Mouse (Mus musculus): ENCODE measurements around the gene Mpzl3. TPM values are rescaled to one million over a fixed set of nuclear protein-coding genes. Genes with fewer than 3 reads are reported as not detected.
"Not testable (repeated sequence)": the region's sequence is repeated elsewhere in the genome, so short reads cannot be mapped to it uniquely, and the experiment has no call there.

The Mpzl3 gene
- polyA plus RNA-seq, 1 experiment from 2014 or later: 1.1 TPM

- Histone ChIP-seq H3K4me3 (replicated peaks; ENCODE audit: low read length) (no peak overlapping the region), H3K27ac (no peak overlapping the region), H3K9ac (no peak overlapping the region), H3K4me2 (replicated peaks) (no peak overlapping the region), H3K4me1 (replicated peaks; ENCODE audit: control insufficient read depth, insufficient read depth, low read length) (no peaks in the 10 kb centered on the region), H3K9me3 (ENCODE audit: control insufficient read depth, low read length) (no peaks in the 10 kb centered on the region), H3K36me3 (replicated peaks; ENCODE audit: control insufficient read depth, insufficient read depth) (no peaks in the 10 kb centered on the region), H3K27me3 (ENCODE audit: control insufficient read depth, insufficient read depth, low read length) (peaks cover 2% of the 10 kb centered on the region; the same call in 1 of the 2 replicates)
- ATAC-seq (ENCODE audit: low FRiP score) (no peak), DNase-seq (ENCODE audit: low spot score) (peak; percentile 86)
- WGBS: 17% methylated on average over 3 of the region's 3 CpGs
Measured at GRCm38 (mm10) chr9:45022800-45023199, 32.2 kb upstream of the Mpzl3 start.

DNA sequence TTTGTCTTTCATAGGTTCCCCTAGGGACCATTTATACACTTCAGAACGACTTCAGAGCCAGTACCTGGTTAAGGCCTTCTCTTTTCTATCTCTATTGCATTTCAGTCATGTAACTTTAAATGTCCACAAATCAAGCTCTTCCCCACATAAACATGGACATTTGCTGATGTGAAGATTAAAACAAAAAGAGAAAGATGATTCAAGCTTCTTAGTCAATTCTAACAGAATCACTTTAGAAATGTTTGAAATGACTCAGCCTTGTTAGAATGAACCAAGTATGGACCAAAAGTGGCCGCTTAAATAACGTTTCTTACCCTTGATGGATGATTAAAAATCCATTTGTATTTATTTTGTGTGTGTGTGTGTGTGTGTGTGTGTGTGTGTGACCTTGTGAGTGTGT is 31.3 kb upstream of the Mpzl3 start:
- peaks cover 4% of the 10 kb centered on the region; the same call in 1 of the 2 replicates for H3K27me3 ChIP-seq (ENCODE audit: control insufficient read depth, insufficient read depth, low read length)
- ATAC-seq (ENCODE audit: low FRiP score): no peak
- H3K4me3 ChIP-seq (replicated peaks; ENCODE audit: low read length): no peak overlapping the region
- no peaks in the 10 kb centered on the region for H3K4me1 ChIP-seq (replicated peaks; ENCODE audit: control insufficient read depth, insufficient read depth, low read length)
- H3K9me3 ChIP-seq (ENCODE audit: control insufficient read depth, low read length): no peaks in the 10 kb centered on the region
- WGBS: 67% methylated on average over 3 of the region's 3 CpGs
- H3K9ac ChIP-seq: no peak overlapping the region
- no peaks in the 10 kb centered on the region for H3K36me3 ChIP-seq (replicated peaks; ENCODE audit: control insufficient read depth, insufficient read depth)
- no peak for DNase-seq (ENCODE audit: low spot score)
- H3K27ac ChIP-seq: no peak overlapping the region
- H3K4me2 ChIP-seq (replicated peaks): no peak overlapping the region

DNA sequence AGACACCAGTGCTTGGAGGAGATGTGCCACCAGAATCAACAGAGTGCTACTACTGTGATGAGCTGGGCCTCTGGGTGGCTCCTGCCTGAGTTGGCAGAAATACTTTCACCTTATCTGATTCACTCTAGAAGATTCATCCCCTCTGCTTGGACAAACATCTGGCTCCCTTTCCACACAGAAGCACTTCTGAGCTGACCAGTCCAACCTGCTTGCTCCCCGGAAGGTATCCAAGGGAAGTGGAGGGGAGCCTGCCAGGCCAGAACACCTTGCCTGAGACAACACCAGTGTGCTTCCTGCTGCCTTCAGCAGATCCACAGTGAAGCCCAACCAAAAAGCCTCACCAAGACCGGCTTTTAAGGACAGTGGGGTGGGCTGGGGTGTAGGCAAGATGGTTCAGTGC is 30.8 kb upstream of the Mpzl3 start:
- H3K4me3 ChIP-seq (replicated peaks; ENCODE audit: low read length): no peak overlapping the region
- no peak for ATAC-seq (ENCODE audit: low FRiP score)
- peaks cover 4% of the 10 kb centered on the region; the same call in 1 of the 2 replicates for H3K27me3 ChIP-seq (ENCODE audit: control insufficient read depth, insufficient read depth, low read length)
- no peak overlapping the region for H3K9ac ChIP-seq
- no peaks in the 10 kb centered on the region for H3K9me3 ChIP-seq (ENCODE audit: control insufficient read depth, low read length)
- 79% methylated on average over 2 of the region's 2 CpGs for WGBS
- no peak for DNase-seq (ENCODE audit: low spot score)
- no peak overlapping the region for H3K27ac ChIP-seq
- H3K4me1 ChIP-seq (replicated peaks; ENCODE audit: control insufficient read depth, insufficient read depth, low read length): no peaks in the 10 kb centered on the region
- no peaks in the 10 kb centered on the region for H3K36me3 ChIP-seq (replicated peaks; ENCODE audit: control insufficient read depth, insufficient read depth)
- H3K4me2 ChIP-seq (replicated peaks): no peak overlapping the region

DNA sequence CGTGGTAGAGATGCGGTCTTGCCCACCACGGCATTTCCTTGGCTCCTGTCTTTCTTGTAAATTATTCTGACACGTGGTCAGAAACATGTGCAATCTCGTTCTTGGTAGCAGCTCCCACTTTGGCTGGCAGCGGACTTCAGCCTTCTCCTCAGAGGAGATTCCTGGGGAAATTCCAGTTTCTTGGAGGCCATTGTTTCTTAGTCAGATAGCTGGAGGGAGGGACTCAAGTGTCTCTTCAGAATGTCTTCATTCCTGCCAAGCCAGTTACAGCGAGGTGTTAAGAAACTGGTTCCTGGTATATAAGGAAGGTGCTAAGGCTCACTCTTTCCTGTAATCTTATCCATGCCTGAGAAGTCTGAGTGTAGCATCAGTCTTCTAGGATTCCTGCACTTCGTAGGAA is 27.6 kb upstream of the Mpzl3 start:
- ATAC-seq (ENCODE audit: low FRiP score): no peak
- WGBS: 81% methylated on average over 8 of the region's 8 CpGs

DNA sequence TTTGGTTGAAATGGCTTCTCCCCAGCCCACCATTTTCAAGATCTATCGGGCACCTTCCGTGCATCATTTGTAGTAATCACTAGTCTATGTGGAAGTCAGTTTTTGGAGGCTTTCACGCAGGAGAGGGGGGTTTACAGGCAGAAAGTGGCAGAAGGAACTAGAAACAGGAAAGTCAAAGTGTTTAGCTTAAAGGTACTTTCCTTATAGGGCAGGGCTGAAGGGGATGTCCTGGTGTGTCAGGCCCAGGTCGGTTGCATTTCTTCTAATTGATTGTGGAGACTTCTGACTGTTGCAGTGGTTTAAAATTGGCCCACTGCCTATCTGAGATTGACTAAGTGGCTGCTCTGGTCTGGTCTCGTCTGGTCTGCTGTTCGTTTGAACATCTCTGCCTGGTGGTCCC is 24.6 kb upstream of the Mpzl3 start:
- H3K36me3 ChIP-seq (replicated peaks; ENCODE audit: control insufficient read depth, insufficient read depth): no peaks in the 10 kb centered on the region
- WGBS: 73% methylated on average over 6 of the region's 6 CpGs
- no peak for ATAC-seq (ENCODE audit: low FRiP score)
- no peaks in the 10 kb centered on the region for H3K4me1 ChIP-seq (replicated peaks; ENCODE audit: control insufficient read depth, insufficient read depth, low read length)
- H3K9ac ChIP-seq: no peak overlapping the region
- H3K9me3 ChIP-seq (ENCODE audit: control insufficient read depth, low read length): no peaks in the 10 kb centered on the region
- H3K27ac ChIP-seq: no peak overlapping the region
- H3K4me3 ChIP-seq (replicated peaks; ENCODE audit: low read length): no peak overlapping the region
- DNase-seq (ENCODE audit: low spot score): no peak
- no peak overlapping the region for H3K4me2 ChIP-seq (replicated peaks)
- H3K27me3 ChIP-seq (ENCODE audit: control insufficient read depth, insufficient read depth, low read length): peaks cover 4% of the 10 kb centered on the region; the same call in 1 of the 2 replicates

More for the DNA sequence above, 27.6 kb upstream of the Mpzl3 start:
- H3K27ac ChIP-seq: no peak overlapping the region
- no peak overlapping the region for H3K4me3 ChIP-seq (replicated peaks; ENCODE audit: low read length)
- H3K27me3 ChIP-seq (ENCODE audit: control insufficient read depth, insufficient read depth, low read length): peaks cover 4% of the 10 kb centered on the region; the same call in 1 of the 2 replicates
- no peaks in the 10 kb centered on the region for H3K4me1 ChIP-seq (replicated peaks; ENCODE audit: control insufficient read depth, insufficient read depth, low read length)
- H3K9me3 ChIP-seq (ENCODE audit: control insufficient read depth, low read length): no peaks in the 10 kb centered on the region
- DNase-seq (ENCODE audit: low spot score): no peak
- H3K36me3 ChIP-seq (replicated peaks; ENCODE audit: control insufficient read depth, insufficient read depth): no peaks in the 10 kb centered on the region
- H3K9ac ChIP-seq: no peak overlapping the region
- no peak overlapping the region for H3K4me2 ChIP-seq (replicated peaks)

DNA sequence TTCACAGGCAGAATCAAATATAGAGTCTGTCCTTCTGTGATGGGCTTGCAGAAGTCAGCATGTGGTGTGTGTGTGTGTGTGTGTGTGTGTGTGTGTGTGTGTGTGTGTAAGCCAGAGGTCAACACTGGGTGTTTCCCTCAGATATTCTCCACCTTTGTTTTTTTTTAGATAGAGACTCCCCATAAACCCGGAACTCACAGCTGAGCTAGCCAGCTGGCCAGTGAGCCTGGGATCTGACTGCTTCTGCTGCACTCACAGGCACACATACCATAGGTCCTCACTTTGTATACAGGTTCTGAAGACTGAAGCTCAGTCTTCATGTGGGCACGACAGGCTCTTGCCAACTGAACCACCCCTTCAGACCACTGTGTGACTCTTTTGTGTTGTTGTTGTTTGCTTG is 22.7 kb upstream of the Mpzl3 start:
- Histone ChIP-seq H3K9ac (no peak overlapping the region), H3K4me1 (replicated peaks; ENCODE audit: control insufficient read depth, insufficient read depth, low read length) (no peaks in the 10 kb centered on the region), H3K9me3 (ENCODE audit: control insufficient read depth, low read length) (no peaks in the 10 kb centered on the region), H3K36me3 (replicated peaks; ENCODE audit: control insufficient read depth, insufficient read depth) (no peaks in the 10 kb centered on the region), H3K27ac (no peak overlapping the region), H3K4me2 (replicated peaks) (no peak overlapping the region), H3K27me3 (ENCODE audit: control insufficient read depth, insufficient read depth, low read length) (peaks cover 4% of the 10 kb centered on the region; the same call in 1 of the 2 replicates), H3K4me3 (replicated peaks; ENCODE audit: low read length) (no peak overlapping the region)
- WGBS: 79% methylated on average over 2 of the region's 2 CpGs
- no peak for DNase-seq (ENCODE audit: low spot score)
- ATAC-seq (ENCODE audit: low FRiP score): no peak

GRCm38 (mm10) chr9:45034526-45034925 is 20.5 kb upstream of the Mpzl3 start:
- 82% methylated on average over 3 of the region's 3 CpGs for WGBS
- ATAC-seq (ENCODE audit: low FRiP score) (no peak), DNase-seq (ENCODE audit: low spot score) (no peak)
- no peaks in the 10 kb centered on the region for H3K36me3 ChIP-seq (replicated peaks; ENCODE audit: control insufficient read depth, insufficient read depth)
- H3K27me3 ChIP-seq (ENCODE audit: control insufficient read depth, insufficient read depth, low read length): peaks cover 15% of the 10 kb centered on the region
- H3K27ac ChIP-seq: no peak overlapping the region
- no peak overlapping the region for H3K4me3 ChIP-seq (replicated peaks; ENCODE audit: low read length)
- no peaks in the 10 kb centered on the region for H3K9me3 ChIP-seq (ENCODE audit: control insufficient read depth, low read length)
- no peak overlapping the region for H3K4me2 ChIP-seq (replicated peaks)
- no peaks in the 10 kb centered on the region for H3K4me1 ChIP-seq (replicated peaks; ENCODE audit: control insufficient read depth, insufficient read depth, low read length)
- H3K9ac ChIP-seq: no peak overlapping the region

GRCm38 (mm10) chr9:45037803-45038202 is 17.2 kb upstream of the Mpzl3 start:
- not testable (repeated sequence) for ATAC-seq (ENCODE audit: low FRiP score); H3K4me1 ChIP-seq (replicated peaks; ENCODE audit: control insufficient read depth, insufficient read depth, low read length); H3K36me3 ChIP-seq (replicated peaks; ENCODE audit: control insufficient read depth, insufficient read depth)

DNA sequence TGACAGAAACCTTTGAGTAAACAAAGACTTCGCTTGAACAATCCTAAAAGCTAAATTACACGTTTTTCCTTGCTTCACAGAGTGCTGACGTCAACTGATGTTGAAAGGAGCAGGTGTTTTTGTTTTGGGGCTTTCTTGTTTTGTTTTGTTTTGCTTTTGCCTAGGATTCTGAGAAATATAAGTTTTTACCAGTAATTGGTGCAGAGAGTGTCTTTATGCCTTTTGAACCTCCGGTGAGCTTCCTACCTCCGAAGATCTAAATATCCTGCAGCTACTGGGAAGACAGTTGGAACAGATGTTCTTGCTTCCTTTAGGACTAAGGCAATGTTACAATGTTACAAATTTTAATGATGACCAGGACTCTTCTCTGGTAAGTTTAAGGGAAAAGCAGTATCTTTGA is 15.5 kb upstream of the Mpzl3 start, which contains the start of gene Mpzl2:
TSS of gene Mpzl2 (plus strand) at position 301 of the 400 bp plus-strand sequence.
- no peaks in the 10 kb centered on the region for H3K9me3 ChIP-seq (ENCODE audit: control insufficient read depth, low read length)
- no peak for ATAC-seq (ENCODE audit: low FRiP score)
- H3K4me1 ChIP-seq (replicated peaks; ENCODE audit: control insufficient read depth, insufficient read depth, low read length): 0 out of 2 replicates have a peak, but pooled peaks cover 6% of the 10 kb centered on the region
- H3K27me3 ChIP-seq (ENCODE audit: control insufficient read depth, insufficient read depth, low read length): peaks cover 65% of the 10 kb centered on the region
- no peak within 1 kb of the TSS for H3K27ac ChIP-seq
- H3K4me2 ChIP-seq (replicated peaks): no peak within 1 kb of the TSS; the same call in 1 of the 2 replicates
- 72% methylated on average over 5 of the region's 5 CpGs for WGBS
- no peaks in the 10 kb centered on the region for H3K36me3 ChIP-seq (replicated peaks; ENCODE audit: control insufficient read depth, insufficient read depth)
- no peak within 1 kb of the TSS for H3K4me3 ChIP-seq (replicated peaks; ENCODE audit: low read length)
- no peak within 1 kb of the TSS for H3K9ac ChIP-seq
- DNase-seq (ENCODE audit: low spot score): no peak

More at GRCm38 (mm10) chr9:45037803-45038202, 17.2 kb upstream of the Mpzl3 start:
- H3K9me3 ChIP-seq (ENCODE audit: control insufficient read depth, low read length); H3K4me2 ChIP-seq (replicated peaks); DNase-seq (ENCODE audit: low spot score); H3K9ac ChIP-seq; H3K4me3 ChIP-seq (replicated peaks; ENCODE audit: low read length); H3K27ac ChIP-seq: not testable (repeated sequence)
- WGBS: 86% methylated on average over 1 of the region's 1 CpGs
- peaks cover 48% of the 10 kb centered on the region for H3K27me3 ChIP-seq (ENCODE audit: control insufficient read depth, insufficient read depth, low read length)

Data from hindbrain, embryonic 14.5 days (tissue).